Mouse (Mus musculus) megakaryocyte, embryonic 14.5 days (primary cell): ENCODE measurements around the gene Dmxl2. TPM values are rescaled to one million over a fixed set of nuclear protein-coding genes. Genes with fewer than 3 reads are reported as not detected.

Experiments
- H3K27me3 ChIP-seq: replicated peaks from 2 replicates; pipeline ENCODE3; 2012; ENCODE audit warnings: inconsistent platforms
- H3K36me3 ChIP-seq: replicated peaks from 2 replicates; pipeline ENCODE3; 2012; ENCODE audit warnings: low read length, inconsistent platforms, mixed read lengths
- H3K4me1 ChIP-seq: 2 replicates; pipeline ENCODE4 v1.6.1; 2012; ENCODE audit warnings: inconsistent platforms
- H3K4me3 ChIP-seq: replicated peaks from 2 replicates; pipeline ENCODE3; 2012; ENCODE audit warnings: moderate library complexity, mild to moderate bottlenecking, inconsistent platforms
- H3K9me3 ChIP-seq: 2 replicates; pipeline ENCODE4 v1.6.1; 2012; ENCODE audit warnings: inconsistent platforms
- FLI1 ChIP-seq: IDR thresholded peaks from 2 replicates; pipeline ENCODE4 v1.6.1; 2012; ENCODE audit warnings: low read length, inconsistent platforms, mixed read lengths
- GATA1 ChIP-seq: IDR thresholded peaks from 3 replicates; pipeline ENCODE4 v1.6.1; 2012; ENCODE audit warnings: mixed read lengths, low read length, inconsistent platforms, borderline replicate concordance
- polyA plus RNA-seq: library from polyadenylated mRNA; stranded (reverse); fragments of >175 nt; gene quantifications from 2 replicates; pipeline ENCODE4 v1.2.3, GENCODE M21; 2012; ENCODE audit warnings: low replicate concordance; ENCODE audit not compliant: insufficient read depth

Gene Dmxl2
- polyA plus RNA-seq, 1 experiment = 0.69 TPM

DNA sequence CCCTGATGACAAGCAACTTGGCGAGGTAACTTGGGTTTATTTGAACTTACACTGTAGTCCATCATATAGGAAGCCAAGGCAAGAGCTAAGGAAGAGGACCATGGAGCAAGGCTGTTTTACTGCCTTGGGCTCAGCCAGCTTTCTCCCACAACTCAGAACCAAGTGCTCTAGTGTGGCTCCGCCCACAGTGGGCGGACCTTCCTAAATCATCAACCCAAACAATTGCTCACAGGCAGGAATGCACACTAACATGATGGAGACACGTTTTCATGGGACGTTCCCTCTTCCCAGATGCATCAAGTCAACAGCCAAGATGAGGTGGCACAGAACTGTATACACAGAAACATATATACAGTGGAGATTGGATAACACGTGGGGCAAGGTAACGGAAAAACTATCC, 159.4 kb downstream of the Dmxl2 start:
- peaks cover 7% of the 10 kb centered on the region for H3K27me3 ChIP-seq
- TF ChIP-seq FLI1 = no peak
- no peak for TF ChIP-seq GATA1

DNA sequence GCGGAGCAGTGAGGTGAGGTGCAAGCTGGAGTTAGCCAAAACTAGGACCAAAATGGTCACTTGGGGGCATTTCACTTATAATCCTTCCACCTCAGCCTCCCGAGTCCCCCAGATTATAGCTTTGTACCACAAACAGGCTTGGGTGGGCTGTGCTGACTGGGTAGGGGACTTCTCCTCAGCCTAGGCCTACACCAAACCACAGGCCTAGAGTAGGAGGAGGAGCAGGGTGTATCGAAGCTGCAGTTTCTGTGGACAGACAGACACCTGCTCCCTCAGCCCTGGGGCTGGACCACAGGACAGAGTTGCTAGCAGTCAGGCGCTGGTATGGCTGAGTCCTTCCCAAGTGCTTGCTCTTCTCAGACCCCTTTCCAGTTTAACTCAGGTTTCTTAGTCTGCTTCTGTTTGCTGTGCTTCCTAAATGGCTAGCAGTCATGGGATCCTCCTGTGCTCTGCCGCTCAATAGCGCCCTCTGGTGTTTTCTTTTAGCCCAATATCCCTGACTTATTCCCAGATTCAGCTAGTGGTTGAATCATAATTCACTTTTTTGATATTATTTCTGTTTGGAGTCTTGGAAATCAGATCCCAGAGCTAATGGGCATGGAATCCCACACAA, 164.8 kb downstream of the Dmxl2 start:
- peaks cover 8% of the 10 kb centered on the region for H3K27me3 ChIP-seq
- H3K4me3 ChIP-seq = no peak overlapping the region
- no peak for TF ChIP-seq GATA1
- no peak for TF ChIP-seq FLI1
- H3K9me3 ChIP-seq = no peaks in the 10 kb centered on the region
- H3K4me1 ChIP-seq = no peaks in the 10 kb centered on the region
- H3K36me3 ChIP-seq = no peaks in the 10 kb centered on the region

More for the DNA sequence above, 159.4 kb downstream of the Dmxl2 start:
- no peak overlapping the region for H3K4me3 ChIP-seq
- no peaks in the 10 kb centered on the region for H3K36me3 ChIP-seq
- peaks cover 3% of the 10 kb centered on the region; the same call in 1 of the 2 replicates for H3K4me1 ChIP-seq
- H3K9me3 ChIP-seq = no peaks in the 10 kb centered on the region

DNA sequence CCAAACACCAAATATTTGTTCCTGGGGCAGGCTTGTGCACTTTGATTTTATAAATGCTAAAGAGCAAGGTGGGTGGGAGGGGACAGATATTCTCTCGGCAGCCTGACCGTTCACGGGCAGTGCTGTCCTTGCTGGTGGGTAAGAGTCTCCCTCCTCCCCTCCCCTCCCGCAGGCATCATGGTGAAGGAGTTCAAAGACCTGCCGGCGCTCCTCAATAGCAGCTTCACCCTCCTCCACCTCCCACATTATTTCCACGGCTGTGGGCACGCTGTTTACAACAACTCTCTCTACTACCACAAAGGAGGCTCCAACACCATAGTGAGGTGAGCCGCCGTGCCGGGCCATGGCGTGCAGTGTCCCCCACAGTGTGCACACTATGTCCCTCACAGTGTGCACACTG, 165.8 kb downstream of the Dmxl2 start:
- TF ChIP-seq FLI1 = no peak
- TF ChIP-seq GATA1 = no peak
- peaks cover 8% of the 10 kb centered on the region for H3K27me3 ChIP-seq
- H3K36me3 ChIP-seq = no peaks in the 10 kb centered on the region
- H3K4me3 ChIP-seq = no peak overlapping the region
- no peaks in the 10 kb centered on the region for H3K4me1 ChIP-seq
- no peaks in the 10 kb centered on the region for H3K9me3 ChIP-seq

DNA sequence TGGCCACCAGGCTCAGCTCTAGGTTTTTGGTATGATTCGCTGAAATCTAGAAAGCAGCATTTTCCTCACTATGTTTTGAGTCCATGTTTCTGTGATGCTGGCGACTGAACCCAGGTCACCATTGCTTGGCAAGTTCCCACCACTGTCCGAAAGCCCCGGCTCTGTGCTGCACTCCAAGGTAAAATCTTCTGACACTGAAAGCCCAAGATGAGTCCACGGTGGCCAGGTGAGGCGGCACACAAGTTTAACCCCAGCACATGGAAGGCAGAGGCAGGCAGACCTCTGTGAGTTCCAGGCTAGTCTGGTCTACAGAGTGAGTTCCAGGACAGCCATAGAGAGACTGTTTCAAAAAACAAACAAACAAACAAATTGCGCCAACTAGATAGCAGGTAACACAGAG, 172.2 kb downstream of the Dmxl2 start:
- no peaks in the 10 kb centered on the region for H3K4me1 ChIP-seq
- no peaks in the 10 kb centered on the region for H3K9me3 ChIP-seq
- no peak for TF ChIP-seq FLI1
- TF ChIP-seq GATA1 = no peak
- H3K27me3 ChIP-seq = peaks cover 14% of the 10 kb centered on the region
- no peaks in the 10 kb centered on the region for H3K36me3 ChIP-seq
- H3K4me3 ChIP-seq = no peak overlapping the region

DNA sequence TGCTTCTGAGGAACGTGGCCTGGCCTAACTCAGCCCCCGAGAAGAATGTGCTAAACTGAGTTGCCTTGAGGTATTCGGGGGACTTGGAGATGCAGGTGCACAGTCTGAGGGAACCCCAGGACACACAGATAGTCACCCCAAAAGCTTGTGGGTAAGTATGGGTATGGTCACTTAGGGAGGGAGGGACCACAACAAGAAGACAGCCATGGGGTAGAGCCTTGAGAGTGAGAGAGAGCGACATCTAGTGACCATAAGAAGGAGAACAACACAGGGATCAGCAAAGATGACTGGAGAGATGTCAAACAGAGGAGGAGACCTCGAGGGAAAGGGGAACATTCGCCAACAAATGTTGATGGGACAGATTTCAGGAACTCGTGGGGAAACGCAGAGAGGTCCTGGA, 178.0 kb downstream of the Dmxl2 start:
- TF ChIP-seq GATA1 = no peak
- no peak for TF ChIP-seq FLI1
- Histone ChIP-seq H3K27me3 (peaks cover 25% of the 10 kb centered on the region), H3K4me1 (no peaks in the 10 kb centered on the region), H3K9me3 (no peaks in the 10 kb centered on the region), H3K36me3 (no peaks in the 10 kb centered on the region), H3K4me3 (no peak overlapping the region)

DNA sequence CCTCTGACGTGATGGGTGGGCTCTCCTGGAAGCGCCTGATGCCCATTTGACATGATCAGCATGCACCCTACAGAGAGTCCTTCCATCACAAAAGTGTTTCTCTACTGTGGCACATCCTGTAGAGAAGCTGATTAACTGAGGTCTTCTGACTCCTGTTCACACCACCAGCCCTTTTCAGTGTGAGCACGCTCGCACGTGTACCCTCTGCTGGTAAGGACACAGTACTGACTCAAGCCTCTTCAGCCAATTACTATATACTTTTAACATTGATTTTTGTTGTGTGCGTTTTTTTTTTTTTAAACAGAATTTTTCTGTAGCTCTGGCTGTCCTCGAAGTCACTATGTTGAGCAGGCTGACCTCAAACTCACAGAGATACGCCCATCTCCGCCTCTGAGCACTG, 185.1 kb downstream of the Dmxl2 start:
- no peaks in the 10 kb centered on the region for H3K36me3 ChIP-seq
- H3K4me1 ChIP-seq = no peaks in the 10 kb centered on the region
- TF ChIP-seq GATA1 = no peak
- TF ChIP-seq FLI1 = no peak
- H3K27me3 ChIP-seq = peaks cover 11% of the 10 kb centered on the region
- no peak overlapping the region for H3K4me3 ChIP-seq
- no peaks in the 10 kb centered on the region for H3K9me3 ChIP-seq

Other genes starting within 250 kb of the Dmxl2 start
- not detected in 2 replicates for gene Cyp19a1, start 233.5 kb downstream of the Dmxl2 start, polyA plus RNA-seq
- gene Gldn, start 215.1 kb downstream of the Dmxl2 start, polyA plus RNA-seq = not detected in 2 replicates
- gene Sh2d7, start 37.4 kb upstream of the Dmxl2 start, polyA plus RNA-seq = not detected in 2 replicates
- gene Cib2, start 58.6 kb upstream of the Dmxl2 start, polyA plus RNA-seq = 6.0 TPM in 1 of 2 replicates, not detected in the other
- gene Idh3a, start 84.7 kb upstream of the Dmxl2 start, polyA plus RNA-seq = 7.2 and 14.4 TPM in 2 replicates
- gene Acsbg1, start 160.2 kb upstream of the Dmxl2 start, polyA plus RNA-seq = 1.8 TPM in 1 of 2 replicates, not detected in the other
- gene Dnaja4, start 197.2 kb upstream of the Dmxl2 start, polyA plus RNA-seq = 0.46 TPM in 1 of 2 replicates, not detected in the other
- gene Wdr61, start 232.9 kb upstream of the Dmxl2 start, polyA plus RNA-seq = 10.7 and 17.7 TPM in 2 replicates